10 mouse cellular contexts compared by ENCODE assay signal in the genomic region with DNA sequence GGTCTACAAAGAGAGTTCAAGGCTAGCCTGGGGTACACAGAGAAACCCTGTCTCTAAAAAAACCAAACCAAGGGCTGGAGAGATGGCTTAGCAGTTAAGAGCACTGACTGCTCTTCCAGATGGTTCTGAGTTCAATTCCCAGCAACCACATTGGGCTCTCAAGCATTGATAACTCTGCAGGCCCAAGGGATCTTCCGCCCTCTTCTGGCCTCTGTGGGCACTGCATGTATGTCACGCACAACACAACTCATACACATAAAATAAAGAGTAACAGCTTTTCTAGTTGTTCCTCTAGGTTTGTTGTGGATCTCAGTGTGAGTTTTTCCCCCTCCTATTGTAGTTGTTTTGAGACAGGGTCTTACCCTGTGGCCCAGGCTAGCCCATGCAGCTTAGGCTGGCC.
DNase-seq lines count a peak whose midpoint lies in the region; ATAC-seq and TF ChIP-seq lines count a peak whose summit lies in the region.
"Had no signal": no experiment of that assay in that cellular context is flagged by ENCODE, and none has a peak within 500 bp of the region (broad histone marks: within the 10 kb centered on the region; RNA-seq: fewer than 3 reads in every experiment).

No protein-coding gene starts in this region.

- no peak overlapping the region for H3K27ac ChIP-seq in lung, embryonic 14.5 days (ENCODE audit: low read depth)
- H3K27ac ChIP-seq: lung, embryonic 15.5 days had no signal

- H3K4me1 ChIP-seq in lung, embryonic 14.5 days (ENCODE audit: insufficient read depth) = peaks cover 9% of the 10 kb centered on the region
- H3K4me1 ChIP-seq in G1E (ENCODE audit: insufficient read depth, low read depth, low read length) = peaks cover 5% of the 10 kb centered on the region; the same call in 1 of the 2 replicates

- peak; percentile 60 for TF ChIP-seq CTCF in lung, embryonic 14.5 days (IDR thresholded peaks at IDR 0.05; ENCODE audit: low read depth)
- TF ChIP-seq CTCF in G1E (IDR thresholded peaks at IDR 0.05; ENCODE audit: low read depth, low read length) = peak; percentile 88

- no peak for ATAC-seq in lung, embryonic 14.5 days (ENCODE audit: insufficient read depth)
- no peak for ATAC-seq in G1E (ENCODE audit: extremely low read depth, insufficient number of reproducible peaks, low FRiP score, poor library complexity, severe bottlenecking)
- peak; percentile 41; the same call in 1 of the 2 replicates for ATAC-seq in megakaryocyte, adult 5-6 weeks (ENCODE audit: poor library complexity, severe bottlenecking)
- no peak for ATAC-seq in frontal cortex, adult (ENCODE audit: low TSS enrichment)
- ATAC-seq in granulocyte monocyte progenitor cell, adult 5-6 weeks (replicated peaks; ENCODE audit: poor library complexity, severe bottlenecking) = no peak

- no peaks in the 10 kb centered on the region for H3K36me3 ChIP-seq in lung, embryonic 14.5 days (ENCODE audit: insufficient read depth)
- H3K36me3 ChIP-seq in G1E (replicated peaks) = no peaks in the 10 kb centered on the region
- H3K36me3 ChIP-seq: lung, embryonic 15.5 days had no signal

- no peak overlapping the region for H3K4me2 ChIP-seq in lung, embryonic 14.5 days
- H3K4me2 ChIP-seq: lung, embryonic 15.5 days had no signal

- 86% methylated on average over 2 of the region's 2 CpGs for WGBS in lung, embryonic 14.5 days

- no peak overlapping the region for H3K9ac ChIP-seq in lung, embryonic 14.5 days
- H3K9ac ChIP-seq: lung, embryonic 15.5 days had no signal

- H3K27me3 ChIP-seq in lung, embryonic 14.5 days (ENCODE audit: insufficient read depth, low read length) = peaks cover 23% of the 10 kb centered on the region
- peaks cover 37% of the 10 kb centered on the region for H3K27me3 ChIP-seq in G1E (ENCODE audit: insufficient read depth, low read length)

- no peaks in the 10 kb centered on the region for H3K9me3 ChIP-seq in lung, embryonic 14.5 days (ENCODE audit: low read depth, low read length)
- H3K9me3 ChIP-seq in G1E (replicated peaks) = no peaks in the 10 kb centered on the region
- H3K9me3 ChIP-seq: lung, embryonic 15.5 days had no signal

- peak; percentile 44 for DNase-seq in embryo, embryonic 10.5 days (ENCODE audit: low spot score)
- no peak for DNase-seq in embryo, embryonic 9.5 days (ENCODE audit: extremely low spot score)
- peak; percentile 40 for DNase-seq in lung, embryonic 14.5 days
- no peak for DNase-seq in lung, postnatal 10 days
- no peak for DNase-seq in G1E (ENCODE audit: low spot score)
- DNase-seq: cerebellum, adult 11 months had no signal

- H3K4me3 ChIP-seq in lung, embryonic 14.5 days (ENCODE audit: low read depth, low read length) = no peak overlapping the region
- H3K4me3 ChIP-seq in G1E (ENCODE audit: low read depth, low read length) = no peak overlapping the region
- H3K4me3 ChIP-seq: lung, embryonic 15.5 days had no signal

Comparison
In these comparisons a context has a peak if more than half of its experiments do, and no peak if none do; other contexts are left out.
1. DNase-seq: peak in embryo, embryonic 10.5 days (single experiment) and lung, embryonic 14.5 days (single experiment); none in embryo, embryonic 9.5 days (single experiment), lung, postnatal 10 days (single experiment) and G1E (single experiment).